Comparison of ENCODE assay signal across 28 mouse cellular contexts in the genomic region with DNA sequence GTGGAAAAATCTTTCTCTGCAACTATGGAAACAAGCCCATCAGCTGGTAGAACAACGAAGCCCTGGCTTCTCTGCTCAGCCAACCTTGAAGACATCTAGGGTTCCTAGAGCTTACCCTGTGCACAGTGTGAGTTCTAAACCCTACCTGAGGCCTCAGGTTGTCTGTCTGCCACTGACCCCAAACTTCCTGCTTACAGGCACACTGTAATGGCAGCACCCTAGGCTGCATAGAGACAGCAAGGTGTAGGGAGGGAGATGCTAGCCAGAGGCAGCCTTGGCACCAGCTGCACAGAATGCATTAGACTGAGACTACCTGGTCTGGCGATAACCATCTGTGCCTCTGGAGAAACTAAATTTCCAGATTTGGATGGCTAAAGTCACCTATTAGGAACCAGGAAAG.
A peak's percentile ranks its signal among the peaks of the same experiment; 100 is the strongest.
DNase-seq lines count a peak whose midpoint lies in the region; ATAC-seq and TF ChIP-seq lines count a peak whose summit lies in the region.
"Had no signal": no experiment of that assay in that cellular context is flagged by ENCODE, and none has a peak within 500 bp of the region (broad histone marks: within the 10 kb centered on the region; RNA-seq: fewer than 3 reads in every experiment).

No protein-coding gene starts in this region.

- WGBS in kidney, embryonic 14.5 days = 75% methylated on average over 2 of the region's 2 CpGs
- WGBS in lung, adult 2 months = 85% methylated on average over 2 of the region's 2 CpGs

- no peak for TF ChIP-seq CTCF in layer of hippocampus, adult 2 months (conservative IDR thresholded peaks at IDR 0.05)
- TF ChIP-seq CTCF in lung, adult 2 months (IDR thresholded peaks at IDR 0.05; ENCODE audit: insufficient read depth, low read length) = no peak

- no peak for ATAC-seq in kidney, embryonic 14.5 days (ENCODE audit: low FRiP score, low TSS enrichment)
- ATAC-seq: forebrain, embryonic 14.5 days; forebrain, postnatal 0 days had no signal

- no peak overlapping the region for H3K9ac ChIP-seq in kidney, embryonic 14.5 days (ENCODE audit: low read depth, low read length)
- H3K9ac ChIP-seq: embryonic facial prominence, embryonic 12.5 days; embryonic facial prominence, embryonic 15.5 days; forebrain, postnatal 0 days; heart, embryonic 13.5 days; hindbrain, embryonic 14.5 days had no signal

- H3K27ac ChIP-seq in kidney, embryonic 14.5 days (ENCODE audit: low read depth, low read length) = no peak overlapping the region
- H3K27ac ChIP-seq in layer of hippocampus, adult 2 months = peak overlapping the region; percentile 1; the same call in 1 of the 2 replicates
- H3K27ac ChIP-seq: embryonic facial prominence, embryonic 12.5 days; embryonic facial prominence, embryonic 15.5 days; heart, adult 2 months; heart, embryonic 10.5 days; heart, embryonic 13.5 days; hindbrain, embryonic 14.5 days had no signal

- H3K4me2 ChIP-seq in kidney, embryonic 14.5 days (replicated peaks; ENCODE audit: low read depth, low read length) = no peak overlapping the region
- H3K4me2 ChIP-seq: embryonic facial prominence, embryonic 12.5 days; embryonic facial prominence, embryonic 15.5 days; heart, embryonic 13.5 days; hindbrain, embryonic 14.5 days had no signal

- H3K4me3 ChIP-seq in kidney, embryonic 14.5 days (ENCODE audit: low read length) = no peak overlapping the region
- no peak overlapping the region for H3K4me3 ChIP-seq in layer of hippocampus, adult 2 months
- H3K4me3 ChIP-seq in lung, adult 2 months (replicated peaks; ENCODE audit: extremely low read depth, low read depth, low read length) = no peak overlapping the region
- H3K4me3 ChIP-seq: embryonic facial prominence, embryonic 12.5 days; embryonic facial prominence, embryonic 15.5 days; heart, adult 2 months; heart, embryonic 10.5 days; heart, embryonic 13.5 days had no signal

- no peaks in the 10 kb centered on the region for H3K4me1 ChIP-seq in kidney, embryonic 14.5 days (ENCODE audit: control insufficient read depth, insufficient read depth, low read length)
- H3K4me1 ChIP-seq in lung, adult 2 months (ENCODE audit: control insufficient read depth, insufficient read depth, low read length) = no peaks in the 10 kb centered on the region
- H3K4me1 ChIP-seq: embryonic facial prominence, embryonic 12.5 days; embryonic facial prominence, embryonic 15.5 days had no signal

- no peaks in the 10 kb centered on the region for H3K27me3 ChIP-seq in kidney, embryonic 14.5 days (ENCODE audit: control insufficient read depth, insufficient read depth, low read length)
- H3K27me3 ChIP-seq: CH12.LX; embryonic facial prominence, embryonic 12.5 days; embryonic facial prominence, embryonic 15.5 days; heart, embryonic 13.5 days had no signal

- peak; percentile 26 for DNase-seq in kidney, adult 11 months
- no peak for DNase-seq in kidney, postnatal 4 days
- peak; percentile 22 for DNase-seq in kidney, adult 9 months
- no peak for DNase-seq in layer of hippocampus, adult 2 months (ENCODE audit: low spot score in 2 of 2)
- no peak for DNase-seq in layer of hippocampus, postnatal 36 days
- no peak for DNase-seq in lung, adult 2 months
- DNase-seq: adrenal gland, adult 2 months; adrenal gland, postnatal 14 days; B cell, adult 2 months; cerebellum, adult 11 months; cerebellum, adult 2 months; cerebellum, adult 9-11 months; cerebellum, postnatal 25 days; forebrain, postnatal 0 days; gastrocnemius, postnatal 10 days; gastrocnemius, postnatal 36 days; heart, adult 2 months; heart, postnatal 14 days; heart, postnatal 4 days had no signal

- no peaks in the 10 kb centered on the region for H3K36me3 ChIP-seq in kidney, embryonic 14.5 days (ENCODE audit: control insufficient read depth, insufficient read depth, low read length)
- H3K36me3 ChIP-seq: embryonic facial prominence, embryonic 12.5 days; embryonic facial prominence, embryonic 15.5 days; G1E; heart, embryonic 10.5 days; heart, embryonic 13.5 days had no signal

- H3K9me3 ChIP-seq in kidney, embryonic 14.5 days (ENCODE audit: control insufficient read depth, low read length) = no peaks in the 10 kb centered on the region
- H3K9me3 ChIP-seq: embryonic facial prominence, embryonic 12.5 days; embryonic facial prominence, embryonic 15.5 days; G1E; heart, embryonic 10.5 days; heart, embryonic 13.5 days had no signal

- no peak for TF ChIP-seq POLR2A in lung, adult 2 months (IDR thresholded peaks at IDR 0.05; ENCODE audit: borderline replicate concordance, extremely low read depth, low read depth, low read length)

Comparison
In these comparisons a context has a peak if more than half of its experiments do, and no peak if none do; other contexts are left out.
1. DNase-seq: peak in kidney, adult 11 months (single experiment) and kidney, adult 9 months (single experiment); none in kidney, postnatal 4 days (0 of 2), layer of hippocampus, adult 2 months (0 of 2), layer of hippocampus, postnatal 36 days (0 of 2) and lung, adult 2 months (single experiment).